Mouse (Mus musculus) kidney, adult 2 months (tissue): ENCODE data around the gene Zfp385b. TPM values are rescaled to one million over a fixed set of nuclear protein-coding genes. Genes with fewer than 3 reads are reported as not detected.

Experiments
- DNase-seq: peaks from one replicate; pipeline ENCODE4 v3.0.0; 2021
- H3K27ac ChIP-seq: fragments of 200-500 bp; 2 replicates; pipeline ENCODE4 v1.5.1; 2012; ENCODE audit warnings: low read depth, low read length, control low read depth, inconsistent platforms; ENCODE audit not compliant: insufficient read depth
- H3K27me3 ChIP-seq: fragments of 200-500 bp; replicated peaks from 2 replicates; pipeline ENCODE4 v1.6.1; 2012; ENCODE audit warnings: mild to moderate bottlenecking, moderate library complexity, low read length, inconsistent platforms; ENCODE audit not compliant: control insufficient read depth, insufficient read depth
- H3K36me3 ChIP-seq: fragments of 200-500 bp; 2 replicates; pipeline ENCODE4 v1.6.1; 2012; ENCODE audit warnings: mild to moderate bottlenecking, moderate library complexity, low read length, inconsistent platforms; ENCODE audit not compliant: control insufficient read depth, insufficient read depth
- H3K4me1 ChIP-seq: fragments of 200-500 bp; 2 replicates; pipeline ENCODE4 v1.6.1; 2011; ENCODE audit warnings: low read length; ENCODE audit not compliant: control insufficient read depth, insufficient read depth
- H3K4me3 ChIP-seq: fragments of 200-500 bp; 2 replicates; pipeline ENCODE4 v1.5.1; 2011; ENCODE audit warnings: mild to moderate bottlenecking, low read depth, low read length, control low read depth; ENCODE audit not compliant: insufficient read depth
- CTCF ChIP-seq: fragments of 200-500 bp; conservative IDR thresholded peaks from 2 replicates; pipeline ENCODE4 v1.5.1; 2011; ENCODE audit warnings: low read depth, mild to moderate bottlenecking, control low read depth, low read length, moderate library complexity, mixed read lengths; ENCODE audit not compliant: insufficient read depth, insufficient read length
- POLR2A ChIP-seq: fragments of 200-500 bp; IDR thresholded peaks from one replicate; pipeline ENCODE4 v1.6.1; 2011; ENCODE audit warnings: low read depth, low read length, control low read depth
- WGBS: fragments of 180-500 bp; shearing (Covaris S2); methylation state at CpG from one replicate; pipeline ENCODE4 v1.1.7; 2018; 5-methylcytosine and 5-hydroxymethylcytosine counted together
- polyA plus RNA-seq: library from polyadenylated mRNA; depleted of rRNA; stranded (reverse); fragments of >200 nt; gene quantifications from 2 replicates; pipeline ENCODE4 v1.2.3, GENCODE M21; 2012

Gene Zfp385b
- polyA plus RNA-seq, 1 experiment, result 12.9 TPM

GRCm38 (mm10) chr2:77823026-77823425 lies 3.6 kb upstream of the Zfp385b start:
- no peaks in the 10 kb centered on the region for H3K27me3 ChIP-seq
- no peak overlapping the region for H3K27ac ChIP-seq
- H3K4me3 ChIP-seq, result no peak overlapping the region
- H3K36me3 ChIP-seq, result no peaks in the 10 kb centered on the region
- WGBS, result 87% methylated on average over 5 of the region's 5 CpGs
- TF ChIP-seq CTCF (no peak), POLR2A (no peak)
- H3K4me1 ChIP-seq, result no peaks in the 10 kb centered on the region
- no peak for DNase-seq

- no peak for TF ChIP-seq POLR2A
- no peak for TF ChIP-seq CTCF
- Histone ChIP-seq H3K4me1 (no peaks in the 10 kb centered on the region), H3K4me3 (peak overlapping the region; percentile 43; the same call in 1 of the 2 replicates), H3K27ac (no peak overlapping the region), H3K27me3 (no peaks in the 10 kb centered on the region), H3K36me3 (no peaks in the 10 kb centered on the region)
- DNase-seq, result peak; percentile 47
- 11% methylated on average over 12 of the region's 12 CpGs for WGBS
Measured at GRCm38 (mm10) chr2:77817357-77817894, 2.0 kb downstream of the Zfp385b start.

GRCm38 (mm10) chr2:77816413-77817314 lies 2.8 kb downstream of the Zfp385b start:
- no peaks in the 10 kb centered on the region for H3K27me3 ChIP-seq
- H3K36me3 ChIP-seq, result no peaks in the 10 kb centered on the region
- DNase-seq, result peak; percentile 5
- no peak for TF ChIP-seq POLR2A
- TF ChIP-seq CTCF, result no peak
- 2% methylated on average over 114 of the region's 116 CpGs for WGBS
- H3K4me1 ChIP-seq, result no peaks in the 10 kb centered on the region
- no peak overlapping the region for H3K27ac ChIP-seq
- peak overlapping the region; percentile 43; the same call in 1 of the 2 replicates for H3K4me3 ChIP-seq

GRCm38 (mm10) chr2:77815775-77816412 lies 3.5 kb downstream of the Zfp385b start:
- H3K27me3 ChIP-seq, result no peaks in the 10 kb centered on the region
- DNase-seq, result no peak
- WGBS, result 5% methylated on average over 20 of the region's 20 CpGs

GRCm38 (mm10) chr2:77814896-77815295 lies 4.5 kb downstream of the Zfp385b start:
- DNase-seq, result no peak
- no peak overlapping the region for H3K4me3 ChIP-seq
- no peak for TF ChIP-seq CTCF
- TF ChIP-seq POLR2A, result no peak
- no peak overlapping the region for H3K27ac ChIP-seq
- 79% methylated on average over 8 of the region's 8 CpGs for WGBS
- no peaks in the 10 kb centered on the region for H3K36me3 ChIP-seq
- H3K4me1 ChIP-seq, result no peaks in the 10 kb centered on the region
- H3K27me3 ChIP-seq, result no peaks in the 10 kb centered on the region

More at GRCm38 (mm10) chr2:77815775-77816412, 3.5 kb downstream of the Zfp385b start:
- Histone ChIP-seq H3K36me3 (no peaks in the 10 kb centered on the region), H3K4me1 (no peaks in the 10 kb centered on the region), H3K27ac (no peak overlapping the region), H3K4me3 (peak overlapping the region; percentile 43; the same call in 1 of the 2 replicates)
- TF ChIP-seq POLR2A, result no peak

GRCm38 (mm10) chr2:77813029-77813428 lies 6.4 kb downstream of the Zfp385b start:
- WGBS, result 76% methylated on average over 3 of the region's 3 CpGs
- Histone ChIP-seq H3K27ac (no peak overlapping the region), H3K36me3 (no peaks in the 10 kb centered on the region), H3K4me3 (no peak overlapping the region), H3K4me1 (no peaks in the 10 kb centered on the region), H3K27me3 (no peaks in the 10 kb centered on the region)
- no peak for DNase-seq
- TF ChIP-seq CTCF, result no peak
- TF ChIP-seq POLR2A, result no peak

GRCm38 (mm10) chr2:77810748-77811147 lies 8.7 kb downstream of the Zfp385b start:
- no peaks in the 10 kb centered on the region for H3K36me3 ChIP-seq
- WGBS, result 90% methylated on average over 5 of the region's 5 CpGs
- H3K4me1 ChIP-seq, result no peaks in the 10 kb centered on the region
- no peak for DNase-seq
- no peak overlapping the region for H3K27ac ChIP-seq
- no peak overlapping the region for H3K4me3 ChIP-seq
- H3K27me3 ChIP-seq, result no peaks in the 10 kb centered on the region
- TF ChIP-seq POLR2A, result no peak
- TF ChIP-seq CTCF, result no peak
